Mouse (Mus musculus) WW6 (cell line): Measurements from ENCODE around the gene Jtb.

Experiments used
- DNase-seq: peaks from one replicate; pipeline ENCODE4 v3.0.0-alpha.2; 2013; ENCODE audit warnings: low read depth, low spot score

Jtb gene

DNA sequence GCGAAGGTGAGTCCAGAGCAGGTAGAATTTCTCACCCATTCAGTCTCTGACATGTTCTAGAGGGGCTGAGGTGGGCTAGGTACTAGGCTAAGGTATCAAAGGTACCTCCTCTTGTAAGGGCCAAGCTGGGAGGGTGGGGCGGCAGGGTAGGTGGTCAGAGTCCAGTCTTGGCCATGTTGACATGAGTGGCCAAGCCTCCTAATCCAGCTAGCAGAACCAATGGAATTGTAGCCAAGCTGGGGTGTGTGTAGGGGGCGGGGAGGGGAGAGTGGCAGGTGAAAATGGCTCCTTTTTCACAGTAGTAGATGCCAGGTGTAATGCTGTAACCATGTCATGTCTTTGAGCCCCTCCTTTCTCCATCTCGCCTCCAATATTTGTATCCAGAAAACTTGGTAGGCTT is 27.1 kb downstream of the Jtb start:
- DNase-seq: no peak

DNA sequence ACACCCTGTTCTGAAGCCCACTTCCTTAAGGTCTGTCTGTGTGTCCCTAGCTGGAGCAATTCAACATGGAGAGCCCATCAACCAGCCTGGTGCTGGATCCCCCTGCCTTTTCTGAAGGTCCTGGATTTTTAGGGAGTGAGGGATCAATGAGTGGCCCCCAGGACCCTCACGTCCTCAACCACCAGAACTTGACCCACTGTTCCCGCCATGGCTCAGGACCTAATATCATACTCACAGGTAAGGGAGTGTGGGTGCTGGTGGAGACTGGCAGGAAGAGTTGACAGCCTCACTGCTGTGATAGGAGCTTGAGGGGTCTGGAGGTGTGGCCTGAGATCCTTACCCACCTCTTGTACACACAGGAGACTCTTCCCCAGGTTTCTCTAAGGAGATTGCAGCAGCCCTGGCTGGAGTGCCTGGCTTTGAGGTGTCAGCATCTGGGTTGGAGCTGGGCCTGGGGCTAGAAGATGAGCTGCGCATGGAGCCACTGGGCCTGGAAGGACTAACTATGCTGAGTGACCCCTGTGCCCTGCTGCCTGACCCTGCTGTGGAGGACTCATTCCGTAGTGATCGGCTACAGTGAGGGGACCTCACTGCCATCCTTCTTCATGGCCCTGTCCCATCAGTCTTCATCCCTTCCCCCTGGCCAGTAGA is 31.8 kb downstream of the Jtb start:
- DNase-seq: no peak

DNA sequence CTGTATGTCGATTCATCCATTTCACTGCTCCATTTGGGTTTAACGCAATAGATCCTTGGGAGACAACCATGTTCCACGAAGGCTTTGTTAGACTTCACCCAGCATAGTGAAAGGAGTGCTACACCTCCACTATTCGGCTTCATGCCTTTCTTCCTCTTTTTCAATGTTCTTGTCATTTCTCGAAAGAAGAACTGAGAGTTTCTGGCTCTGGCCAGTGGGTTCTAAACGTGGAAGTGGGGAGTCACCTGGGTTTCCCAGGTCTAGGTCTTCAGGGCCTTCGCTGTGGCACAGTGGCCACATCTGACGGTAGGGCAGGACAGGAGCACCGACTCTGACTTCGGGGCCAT is 33.3 kb downstream of the Jtb start:
- DNase-seq: no peak

DNA sequence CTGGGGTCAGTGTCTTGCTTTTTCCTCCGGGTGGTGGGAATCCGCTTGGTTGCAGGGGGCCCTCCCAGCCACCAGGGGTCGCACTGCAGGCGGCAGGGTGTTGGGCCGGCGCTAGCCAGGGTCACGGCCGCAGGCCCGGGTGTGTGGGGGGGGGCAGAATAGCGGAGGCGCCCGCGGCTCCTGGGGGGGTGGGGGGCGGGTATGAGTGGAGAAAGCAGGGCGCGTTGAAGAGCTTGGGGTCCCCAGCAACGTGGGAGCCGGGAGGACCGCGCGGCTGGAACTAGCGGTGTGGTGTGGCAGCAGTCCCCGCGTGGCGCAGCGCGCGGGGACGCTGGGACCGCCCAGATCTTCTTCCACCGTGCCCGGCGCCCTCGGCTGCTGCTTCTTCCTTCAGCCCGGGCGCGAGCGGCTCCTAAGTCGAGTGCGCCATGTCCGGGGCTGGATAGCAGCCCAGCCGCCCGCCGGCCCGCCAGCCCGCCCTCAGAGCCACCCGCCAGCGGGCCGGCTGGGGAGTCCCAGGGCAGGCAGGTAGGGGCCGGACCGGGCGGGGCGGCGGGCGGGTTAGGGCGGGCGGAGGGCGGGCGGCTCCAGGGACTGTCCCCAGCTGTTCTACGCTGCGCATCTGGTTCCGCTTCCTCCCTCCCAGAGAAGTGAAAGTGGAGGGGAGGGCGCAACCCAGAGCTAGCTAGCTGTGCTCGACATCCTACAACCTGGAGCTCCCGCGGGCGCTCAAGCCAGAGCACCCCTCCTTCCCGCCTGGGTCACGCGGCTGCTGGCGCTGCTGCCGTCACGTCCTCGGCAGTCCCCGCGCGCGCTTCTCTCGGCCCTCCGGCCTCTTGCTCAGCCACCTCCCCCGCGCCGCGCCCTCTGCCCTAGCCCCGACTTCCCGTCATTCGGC is 33.9 kb downstream of the Jtb start, which contains the start of gene Dennd4b:
Gene Dennd4b (plus strand): TSS at position 152 of the 898 bp plus-strand sequence.
- DNase-seq: no peak

DNA sequence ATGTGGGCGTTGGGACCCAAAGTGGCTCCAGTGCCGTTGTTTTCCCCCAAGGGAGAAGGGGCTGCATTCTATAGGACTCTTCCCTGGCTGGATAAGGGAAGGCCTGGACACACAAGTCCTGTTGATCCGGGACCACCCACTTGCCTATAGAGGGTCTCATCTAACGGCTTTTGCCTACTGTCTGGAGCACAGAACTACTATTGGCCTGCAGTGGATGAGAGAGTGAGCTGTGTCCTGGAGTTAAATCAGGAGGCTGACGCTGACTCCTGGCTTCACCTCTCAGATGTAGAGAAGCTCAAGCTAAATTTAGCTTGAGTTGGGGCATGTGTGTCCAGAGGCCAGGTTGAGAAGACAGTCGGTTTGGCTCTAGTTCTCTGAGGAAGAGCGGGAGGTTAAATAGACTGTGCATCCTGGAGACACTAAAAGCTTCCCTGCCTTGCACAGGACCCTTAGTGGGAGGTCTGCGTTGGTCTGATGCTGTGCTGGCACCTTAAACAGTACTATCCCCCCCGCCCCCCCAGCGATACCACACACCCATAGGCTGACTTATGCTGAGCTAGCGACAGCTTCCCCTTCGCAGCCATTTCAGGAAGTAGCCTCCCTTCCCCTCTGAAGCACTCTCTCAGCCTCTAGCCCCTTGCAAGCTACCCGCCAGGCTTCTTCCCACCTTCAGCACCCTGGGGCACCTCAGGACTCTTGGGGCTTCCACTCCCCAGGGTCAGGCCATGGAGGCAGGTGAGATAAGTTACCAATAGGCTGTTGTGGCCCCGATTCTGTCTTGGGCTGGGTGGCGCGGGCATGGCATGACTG is 34.7 kb downstream of the Jtb start:
- DNase-seq: no peak

DNA sequence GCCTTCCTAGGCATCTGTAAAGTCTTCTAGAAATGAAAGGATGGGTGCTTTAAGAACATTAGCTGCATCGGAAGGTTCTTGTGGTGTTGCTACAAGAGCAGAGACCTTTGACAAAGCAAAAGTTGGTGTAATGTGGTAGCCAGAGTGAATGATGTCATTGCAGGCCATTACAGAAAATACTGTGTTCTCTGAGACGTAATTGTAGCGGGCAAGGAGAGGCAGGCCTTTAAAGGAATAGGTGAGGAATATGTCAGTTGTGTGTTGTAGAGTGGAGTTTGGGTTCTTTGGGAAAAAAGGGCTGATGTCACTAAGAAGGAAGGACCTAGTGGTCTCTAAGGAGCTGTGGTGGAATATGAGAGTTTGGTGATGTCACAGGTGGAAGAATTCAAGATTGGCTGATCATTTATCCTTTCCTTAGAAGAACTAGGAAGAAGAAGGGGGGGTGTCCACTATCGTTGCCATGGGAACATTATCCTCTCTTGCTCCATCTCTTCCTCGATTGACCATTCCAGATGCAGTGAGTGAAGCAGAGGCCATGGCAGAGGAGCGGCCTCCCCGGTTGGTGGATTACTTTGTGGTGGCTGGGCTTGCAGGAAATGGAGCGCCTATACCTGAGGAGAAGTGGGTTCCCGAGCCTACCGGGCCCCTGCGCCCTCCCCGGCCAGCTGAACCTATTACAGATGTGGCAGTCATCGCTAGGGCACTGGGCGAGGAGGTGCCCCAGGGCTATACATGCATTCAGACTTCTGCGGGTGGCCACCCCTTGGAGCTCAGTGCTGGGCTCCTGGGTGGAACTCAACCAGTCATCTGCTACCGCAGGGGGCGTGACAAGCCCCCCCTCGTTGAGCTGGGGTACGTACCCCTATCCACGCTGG is 35.7 kb downstream of the Jtb start:
- DNase-seq: no peak

DNA sequence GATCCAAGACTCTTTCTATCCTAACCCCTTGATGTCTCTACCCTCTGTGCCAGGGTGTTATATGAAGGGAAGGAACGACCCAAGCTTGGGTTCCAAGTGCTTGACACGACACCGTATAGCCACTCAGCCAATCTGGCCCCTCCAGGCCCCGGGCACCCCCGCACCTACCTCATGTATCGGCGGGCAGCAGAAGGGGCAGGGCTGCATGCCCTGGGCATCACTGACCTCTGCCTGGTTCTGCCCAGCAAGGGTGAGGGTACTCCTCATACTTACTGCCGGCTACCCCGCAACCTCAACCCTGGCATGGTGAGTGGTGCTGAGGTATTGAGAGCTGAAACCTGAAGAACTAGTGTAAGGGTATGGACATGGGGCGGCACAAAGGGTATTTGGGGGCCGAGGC is 36.8 kb downstream of the Jtb start:
- DNase-seq: no peak

DNA sequence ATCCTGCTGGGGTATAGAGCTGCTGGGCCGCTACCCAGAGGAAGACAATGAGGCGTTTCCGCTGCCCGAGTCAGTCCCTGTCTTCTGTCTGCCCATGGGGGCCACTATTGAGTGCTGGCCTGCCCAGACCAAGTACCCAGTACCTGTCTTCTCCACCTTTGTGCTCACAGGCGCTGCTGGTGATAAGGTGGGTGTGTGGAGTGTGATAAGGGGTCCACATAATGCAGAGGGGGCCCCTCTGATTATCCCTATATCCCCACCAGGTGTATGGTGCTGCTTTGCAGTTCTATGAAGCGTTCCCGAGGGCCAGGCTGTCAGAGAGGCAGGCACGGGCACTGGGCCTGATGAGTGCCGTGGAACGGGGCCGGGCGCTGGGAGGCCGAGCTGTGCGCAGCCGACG is 37.6 kb downstream of the Jtb start:
- no peak for DNase-seq

DNA sequence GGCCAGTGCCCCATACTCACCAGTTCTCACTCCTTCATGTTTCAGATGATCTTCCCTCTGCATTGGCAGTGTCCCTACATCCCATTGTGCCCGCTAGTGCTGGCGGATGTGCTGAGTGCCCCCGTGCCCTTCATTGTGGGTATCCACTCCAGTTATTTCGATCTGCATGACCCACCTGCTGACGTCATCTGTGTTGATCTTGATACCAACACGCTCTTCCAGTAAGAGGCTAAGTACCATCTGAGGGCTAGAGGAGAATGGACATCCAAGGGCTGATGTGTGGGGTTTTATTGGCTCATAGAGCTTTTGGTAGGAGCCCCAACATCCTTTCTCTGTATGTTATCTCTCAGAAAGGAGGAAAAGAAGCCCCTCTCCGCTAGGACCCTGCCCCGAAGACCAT is 39.4 kb downstream of the Jtb start:
- DNase-seq: no peak

DNA sequence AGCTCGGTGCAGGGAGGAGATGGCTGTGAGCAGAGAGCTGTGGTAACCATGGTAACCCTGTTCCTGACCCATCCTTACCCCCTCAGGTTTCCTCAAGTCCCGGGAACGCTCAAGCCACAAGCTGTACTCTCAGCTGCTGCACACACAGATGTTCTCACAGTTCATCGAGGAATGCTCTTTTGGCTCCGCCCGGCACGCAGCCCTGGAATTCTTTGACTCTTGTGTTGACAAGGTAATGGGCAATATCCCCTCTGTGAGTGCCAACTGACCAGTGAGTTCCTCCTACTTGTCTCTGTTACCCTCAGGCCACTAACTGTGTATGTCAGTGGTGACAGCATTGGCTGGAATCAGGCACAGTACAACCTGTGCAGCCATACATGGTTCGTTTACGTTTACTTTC is 40.8 kb downstream of the Jtb start:
- DNase-seq: no peak

DNA sequence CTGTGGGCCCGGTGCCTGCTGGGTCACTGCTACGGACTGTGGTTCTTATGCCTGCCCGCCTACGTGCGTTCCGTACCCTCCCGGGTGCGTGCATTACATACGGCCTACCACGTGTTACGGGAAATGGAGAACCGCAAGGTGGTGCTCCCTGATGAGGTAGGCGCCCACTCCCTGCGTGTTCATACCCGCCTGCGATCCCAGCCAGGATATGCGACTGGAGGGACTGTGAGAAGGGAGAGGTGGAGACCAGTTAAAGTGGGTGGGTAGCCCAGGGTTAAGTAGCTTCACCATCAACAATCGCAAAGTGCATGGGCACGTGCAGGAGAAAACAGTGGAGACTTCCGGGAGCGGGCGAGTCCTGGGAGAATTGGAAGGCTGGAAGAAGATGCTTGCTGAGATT is 42.5 kb downstream of the Jtb start:
- no peak for DNase-seq

DNA sequence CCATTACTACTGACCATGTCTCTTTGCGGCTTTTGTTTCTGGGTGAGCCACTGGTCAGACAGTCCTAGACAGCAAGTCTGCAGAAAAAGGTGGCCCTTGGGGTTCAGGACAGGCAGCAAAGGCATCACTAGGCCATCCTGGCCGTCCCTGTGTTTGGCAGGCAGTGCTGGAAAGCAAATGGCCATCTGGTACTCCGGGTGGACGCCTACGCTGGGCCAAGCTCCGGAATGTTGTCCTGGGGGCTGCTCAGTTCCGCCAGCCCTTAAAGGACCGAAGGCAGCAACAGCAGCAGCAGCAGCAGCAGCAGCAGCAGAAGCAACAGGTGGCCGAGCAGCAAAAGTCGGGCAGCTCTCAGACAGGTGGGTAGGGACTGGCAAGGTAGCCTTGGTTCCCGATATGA is 43.9 kb downstream of the Jtb start:
- DNase-seq: no peak

DNA sequence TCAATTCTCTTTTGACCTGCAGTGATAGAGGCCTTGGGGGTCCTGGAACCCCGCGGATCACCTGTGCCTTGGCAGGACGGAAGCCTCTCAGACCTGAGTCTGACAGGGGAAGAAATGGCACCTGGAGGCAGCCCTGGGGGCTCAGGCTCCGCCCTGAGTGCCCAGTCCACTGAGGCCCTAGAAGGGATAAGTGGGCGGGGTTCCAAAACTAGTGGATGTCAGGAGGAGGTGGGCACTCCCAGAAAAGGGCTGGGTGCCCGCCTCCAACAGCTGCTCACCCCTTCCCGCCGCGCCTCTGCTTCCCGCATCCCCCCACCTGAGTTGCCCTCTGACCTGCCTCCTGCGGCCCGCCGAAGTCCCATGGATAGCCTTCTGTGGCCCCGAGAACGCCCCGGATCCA is 45.5 kb downstream of the Jtb start:
- no peak for DNase-seq

DNA sequence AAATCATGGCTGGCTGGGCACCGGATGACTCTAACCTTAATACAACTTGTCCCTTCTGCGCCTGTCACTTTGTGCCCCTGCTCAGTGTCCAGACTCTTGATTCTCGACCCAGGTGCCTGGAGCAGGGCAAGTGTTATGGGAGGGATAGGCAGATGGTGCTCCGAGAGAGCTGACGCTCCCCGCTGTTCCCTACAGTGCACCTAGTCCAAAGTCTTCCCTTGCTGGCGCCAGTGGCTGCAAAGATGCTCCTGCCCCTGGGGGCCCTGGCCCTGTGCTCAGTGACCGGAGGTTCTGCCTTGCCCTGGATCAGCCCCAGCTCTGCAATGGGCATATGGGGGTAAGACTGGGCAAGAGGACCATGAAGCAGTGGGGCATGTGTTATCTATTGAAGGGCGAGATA is 46.4 kb downstream of the Jtb start:
- DNase-seq: no peak

DNA sequence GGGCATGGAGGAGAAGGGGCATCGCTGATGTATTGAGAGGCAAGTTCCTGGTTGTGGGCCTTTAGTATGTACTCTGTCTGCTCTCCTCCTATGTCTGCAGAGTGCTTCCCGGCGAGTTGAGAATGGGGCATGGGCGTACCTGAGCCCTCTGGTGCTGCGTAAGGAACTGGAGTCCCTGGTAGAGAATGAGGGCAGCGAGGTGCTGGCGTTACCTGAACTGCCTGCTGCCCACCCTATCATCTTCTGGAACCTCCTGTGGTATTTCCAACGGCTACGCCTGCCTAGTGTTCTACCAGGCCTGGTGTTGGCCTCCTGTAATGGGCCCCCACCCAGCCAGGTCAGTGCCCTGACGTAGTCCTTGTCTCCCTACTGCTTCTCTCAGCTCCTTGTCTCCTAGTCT is 46.8 kb downstream of the Jtb start:
- no peak for DNase-seq

DNA sequence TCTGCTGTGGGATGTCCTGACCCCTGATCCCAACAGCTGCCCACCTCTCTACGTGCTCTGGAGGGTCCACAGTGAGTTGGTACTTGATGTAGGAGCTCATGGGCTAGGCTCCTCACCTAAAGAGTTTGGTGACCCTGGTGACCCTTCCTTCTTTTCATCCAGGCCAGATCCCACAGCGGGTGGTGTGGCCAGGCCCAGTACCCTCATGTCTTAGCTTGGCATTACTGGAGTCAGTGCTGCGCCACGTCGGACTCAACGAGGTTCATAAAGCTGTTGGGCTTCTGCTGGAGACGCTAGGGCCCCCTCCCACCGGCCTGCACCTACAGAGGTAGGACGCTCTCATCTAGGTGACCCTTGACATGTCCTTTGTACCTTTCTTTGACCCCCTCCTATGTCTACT is 47.8 kb downstream of the Jtb start:
- DNase-seq: no peak

DNA sequence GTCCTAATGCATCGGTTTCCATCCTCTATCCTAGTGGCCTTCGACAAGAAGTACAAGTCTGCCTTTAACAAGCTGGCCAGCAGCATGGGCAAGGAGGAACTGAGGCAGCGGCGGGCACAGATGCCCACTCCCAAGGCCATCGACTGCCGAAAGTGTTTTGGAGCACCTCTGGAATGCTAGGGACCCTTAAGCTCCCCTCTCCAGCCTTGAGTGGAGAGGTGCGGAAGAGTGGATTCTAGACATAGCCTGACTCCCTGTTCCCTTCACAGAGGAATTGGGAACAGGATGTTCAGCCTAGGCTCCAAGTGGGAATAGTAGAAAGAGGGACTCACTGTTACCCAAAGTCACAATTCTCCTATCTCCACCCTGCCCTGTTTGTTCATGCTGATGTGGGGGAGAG is 48.3 kb downstream of the Jtb start:
- DNase-seq: no peak

DNA sequence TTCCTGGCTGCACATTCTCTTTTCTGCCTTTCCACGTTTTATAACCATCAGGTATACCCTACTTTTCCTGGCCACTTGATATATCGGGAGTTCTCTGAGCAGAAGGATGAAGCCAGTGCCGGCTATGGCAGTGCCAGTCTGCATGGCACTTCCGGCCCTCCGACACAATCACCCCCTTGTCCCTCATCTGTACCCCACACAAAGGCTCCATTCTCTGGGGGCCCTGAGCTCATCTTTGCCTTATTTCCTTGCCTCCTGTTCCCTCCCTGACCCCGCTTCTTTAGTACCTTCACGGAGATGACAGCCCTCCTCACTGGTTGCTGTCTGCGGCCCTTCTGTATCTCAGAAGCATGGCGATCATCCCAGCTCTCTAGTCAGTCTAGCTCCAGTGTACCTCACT is 49.3 kb downstream of the Jtb start:
- DNase-seq: no peak

DNA sequence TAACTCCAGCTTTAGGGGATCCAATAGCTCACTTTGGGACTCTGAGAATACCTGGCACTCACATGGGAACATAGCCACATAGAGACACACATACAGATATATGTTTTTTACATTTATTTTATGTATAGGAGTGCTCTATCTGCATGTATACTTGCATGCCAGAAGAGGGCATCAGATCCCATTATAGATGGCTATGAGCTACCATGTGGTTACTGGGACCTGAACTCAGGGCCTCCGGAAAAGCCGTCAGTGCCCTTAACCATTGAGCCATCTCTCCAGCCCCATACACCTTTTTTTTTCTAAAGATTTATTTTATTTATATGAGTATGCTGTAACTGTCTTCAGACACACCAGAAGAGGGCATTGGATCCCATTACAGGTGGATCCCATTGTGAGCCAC is 52.8 kb downstream of the Jtb start:
- DNase-seq: no peak
